In the genomic region with DNA sequence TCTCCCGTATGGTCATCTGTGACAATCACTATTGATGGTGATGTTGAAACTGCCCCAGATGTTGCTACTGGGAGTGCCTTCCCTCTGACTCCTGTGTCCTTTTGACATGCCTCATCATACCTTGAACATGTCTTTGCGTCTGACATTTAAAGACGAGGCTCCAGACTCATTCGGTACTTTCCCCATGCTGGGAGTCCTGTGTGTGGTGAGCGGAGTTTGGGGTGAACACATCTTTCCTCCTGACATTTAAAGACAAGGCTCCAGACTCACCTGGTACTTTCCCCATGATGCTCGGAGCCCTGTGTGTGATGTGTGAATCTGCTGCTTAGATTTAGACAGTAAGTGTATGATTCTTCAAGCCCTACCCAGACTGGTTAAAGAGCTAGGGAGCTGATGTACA, we compare ENCODE assay signal across 28 mouse cellular contexts. TPM values are rescaled to one million over a fixed set of nuclear protein-coding genes. Genes with fewer than 3 reads are reported as not detected.
DNase-seq lines count a peak whose midpoint lies in the region; TF ChIP-seq lines count a peak whose summit lies in the region.
"Had no signal": no experiment of that assay in that cellular context is flagged by ENCODE, and none has a peak within 500 bp of the region (broad histone marks: within the 10 kb centered on the region; RNA-seq: fewer than 3 reads in every experiment).

No protein-coding gene starts in this region.

- H3K9ac ChIP-seq in CH12.LX (ENCODE audit: insufficient read depth, low read depth) = no peak overlapping the region
- H3K9ac ChIP-seq: embryonic facial prominence, embryonic 13.5 days; forebrain, embryonic 12.5 days; forebrain, embryonic 15.5 days; heart, embryonic 12.5 days; heart, embryonic 15.5 days; hindbrain, embryonic 13.5 days had no signal

- peak; percentile 74 for DNase-seq in CD4-positive helper T cell, adult 2 months (ENCODE audit: low read depth, low spot score)
- peak; percentile 70 for DNase-seq in CH12.LX (ENCODE audit: extremely low read depth)
- peak; percentile 90 for DNase-seq in induced T-regulatory cell, adult 2 months (ENCODE audit: low read depth)
- DNase-seq in adrenal gland, postnatal 36 days = no peak
- DNase-seq in cerebellum, adult 11-12 months = no peak
- DNase-seq in frontal cortex, postnatal 36 days (ENCODE audit: low spot score in 2 of 2) = no peak
- DNase-seq: adrenal gland, adult 8-10 months; adrenal gland, postnatal 25 days; cerebellum, adult 2 months; cerebellum, adult 9-11 months; cerebellum, postnatal 36 days; embryo, embryonic 11 days; gastrocnemius, postnatal 14 days; heart, adult 18-20 months; heart, postnatal 10 days; heart, postnatal 36 days; kidney, adult 8-10 months had no signal

- peaks cover 32 to 59% of the 10 kb centered on the region in 2 experiments for H3K4me1 ChIP-seq in CH12.LX (ENCODE audit: control insufficient read depth in 1 of 2, insufficient read depth in 2 of 2)
- H3K4me1 ChIP-seq: forebrain, embryonic 12.5 days; forebrain, embryonic 15.5 days had no signal

- H3K36me3 ChIP-seq in CH12.LX (replicated peaks in 1 of 2; ENCODE audit: control insufficient read depth in 1 of 2, insufficient read depth in 1 of 2, low read length in 1 of 2) = no peaks in the 10 kb centered on the region
- H3K36me3 ChIP-seq: embryonic facial prominence, embryonic 10.5 days; embryonic facial prominence, embryonic 13.5 days; forebrain, embryonic 12.5 days; forebrain, embryonic 15.5 days; G1E; heart, embryonic 12.5 days; heart, embryonic 15.5 days; hindbrain, embryonic 10.5 days; hindbrain, embryonic 13.5 days had no signal

- dilution Hi-C loops in CH12.LX (cut with MboI; ENCODE audit: extremely low pct_ligation_motif_present, extremely low pct_unique_long_range_greater_than_20kb, low sequenced_read_pairs) = no loop called here

- no peak for TF ChIP-seq CTCF in CH12.LX (conservative IDR thresholded peaks at IDR 0.05 in 1 of 2, IDR thresholded peaks at IDR 0.05 in 1 of 2; ENCODE audit: low read depth in 2 of 2, low read length in 2 of 2)

- H3K27me3 ChIP-seq in CH12.LX (replicated peaks) = no peaks in the 10 kb centered on the region
- H3K27me3 ChIP-seq: forebrain, embryonic 15.5 days; heart, embryonic 15.5 days; Patski had no signal

- H3K9me3 ChIP-seq in CH12.LX (replicated peaks; ENCODE audit: low read length) = peaks cover 17% of the 10 kb centered on the region
- H3K9me3 ChIP-seq: embryonic facial prominence, embryonic 10.5 days; embryonic facial prominence, embryonic 13.5 days; forebrain, embryonic 12.5 days; forebrain, embryonic 15.5 days; G1E; heart, embryonic 12.5 days; heart, embryonic 15.5 days; hindbrain, embryonic 10.5 days; hindbrain, embryonic 13.5 days had no signal

- no peak for TF ChIP-seq POLR2A in CH12.LX (IDR thresholded peaks at IDR 0.05; ENCODE audit: low read depth, low read length)

- no peak; the same call in 1 of the 2 replicates for TF ChIP-seq EP300 in CH12.LX (IDR thresholded peaks at IDR 0.05; ENCODE audit: low read length)

- H3K4me2 ChIP-seq in CH12.LX (ENCODE audit: insufficient read depth, low read depth, poor library complexity, severe bottlenecking) = no peak overlapping the region
- H3K4me2 ChIP-seq: embryonic facial prominence, embryonic 13.5 days; forebrain, embryonic 12.5 days; forebrain, embryonic 15.5 days; heart, embryonic 12.5 days; heart, embryonic 15.5 days; hindbrain, embryonic 13.5 days had no signal

- no peak for TF ChIP-seq RAD21 in CH12.LX (IDR thresholded peaks at IDR 0.05; ENCODE audit: low read depth, low read length)

- no peak overlapping the region for H3K4me3 ChIP-seq in CH12.LX (replicated peaks in 1 of 3; ENCODE audit: low read depth in 2 of 3, low read length in 2 of 3, poor library complexity in 1 of 3)
- H3K4me3 ChIP-seq: embryonic facial prominence, embryonic 10.5 days; embryonic facial prominence, embryonic 13.5 days; erythroblast, embryonic 14.5 days; forebrain, embryonic 12.5 days; forebrain, embryonic 15.5 days; heart, embryonic 12.5 days; heart, embryonic 15.5 days; hindbrain, embryonic 10.5 days; hindbrain, embryonic 13.5 days had no signal

- in situ Hi-C loops in CH12.LX (cut with MboI; ENCODE audit: low pct_ligation_motif_present, low pct_unique_long_range_greater_than_20kb, low sequenced_read_pairs) = no loop called here

- peak overlapping the region; percentile 35; the same call in 1 of the 2 replicates for H3K27ac ChIP-seq in CH12.LX (ENCODE audit: insufficient read depth, low read depth)
- H3K27ac ChIP-seq: embryonic facial prominence, embryonic 10.5 days; embryonic facial prominence, embryonic 13.5 days; forebrain, embryonic 12.5 days; forebrain, embryonic 15.5 days; heart, embryonic 15.5 days; hindbrain, embryonic 10.5 days; hindbrain, embryonic 13.5 days had no signal

- H3K79me2 ChIP-seq in CH12.LX (replicated peaks; ENCODE audit: control insufficient read depth, extremely low read depth, insufficient read depth, poor library complexity, severe bottlenecking) = no peaks in the 10 kb centered on the region

TF ChIP-seq in CH12.LX, 34 proteins besides CTCF, POLR2A, EP300 and RAD21:
- TF ChIP-seq SIN3A (IDR thresholded peaks at IDR 0.05; ENCODE audit: low read length) (no peak), JUN (IDR thresholded peaks at IDR 0.05; ENCODE audit: insufficient read depth, low read depth, low read length) (0 out of 2 replicates have a peak, but pooled peaks have one; percentile 13), TCF12 (IDR thresholded peaks at IDR 0.05; ENCODE audit: low read depth, low read length) (peak; percentile 52; the same call in 1 of the 2 replicates), MAZ (IDR thresholded peaks at IDR 0.05; ENCODE audit: low read depth, low read length) (0 out of 2 replicates have a peak, but pooled peaks have one; percentile 26), MXI1 (IDR thresholded peaks at IDR 0.05; ENCODE audit: low read depth, low read length) (peak; percentile 69), ZNF384 (IDR thresholded peaks at IDR 0.05; ENCODE audit: low read depth, low read length) (no peak), ETS1 (conservative IDR thresholded peaks at IDR 0.05; ENCODE audit: low read depth, low read length) (peak; percentile 62; the same call in 1 of the 2 replicates), CHD1 (IDR thresholded peaks at IDR 0.05; ENCODE audit: low read depth, low read length) (no peak), ZC3H11A (IDR thresholded peaks at IDR 0.05; ENCODE audit: low read depth, low read length) (no peak), GABPA (IDR thresholded peaks at IDR 0.05; ENCODE audit: insufficient replicate concordance, low read depth, low read length) (no peak), MAX (IDR thresholded peaks at IDR 0.05; ENCODE audit: low read length) (peak; percentile 58; the same call in 1 of the 2 replicates), IRF4 (IDR thresholded peaks at IDR 0.05; ENCODE audit: low read depth, low read length) (peak; percentile 53; the same call in 1 of the 2 replicates), UBTF (IDR thresholded peaks at IDR 0.05; ENCODE audit: low read depth, low read length) (no peak), KAT2A (IDR thresholded peaks at IDR 0.05; ENCODE audit: insufficient replicate concordance, low read length) (no peak), MEF2A (IDR thresholded peaks at IDR 0.05; ENCODE audit: borderline replicate concordance, low read depth, low read length) (peak; percentile 59; the same call in 1 of the 2 replicates), MYC (IDR thresholded peaks at IDR 0.05; ENCODE audit: low read depth, low read length) (0 out of 2 replicates have a peak, but pooled peaks have one; percentile 52), BHLHE40 (IDR thresholded peaks at IDR 0.05; ENCODE audit: low read depth, low read length) (peak; percentile 32; the same call in 1 of the 2 replicates), ZMIZ1 (IDR thresholded peaks at IDR 0.05; ENCODE audit: low read depth, low read length) (no peak)
TF ChIP-seq in CH12.LX: peak in this region for 10.

RNA-seq across cellular contexts. Expression of a gene that starts 10.2 kb away (rescaled TPM):
- total RNA-seq in CH12.LX (2012; rRNA removed) (129 and 131 TPM in 2 replicates), CH12.LX (2014; rRNA removed) (89.5 and 93.5 TPM in 2 replicates)
- polyA plus RNA-seq in CH12.LX (2012; ENCODE audit: insufficient read length, low read depth) = 111 and 142 TPM in 2 replicates
- 100 to 1,000 TPM; 159 to 160 TPM for total RNA-seq in adrenal gland, postnatal 36 days (2021)

RNA-seq across cellular contexts. Expression of a gene that starts 10.8 kb away (rescaled TPM):
- 3.5 and 5.6 TPM in 2 replicates for total RNA-seq in CH12.LX (2012; rRNA removed)
- total RNA-seq in CH12.LX (2014; rRNA removed) = 2.6 and 3.5 TPM in 2 replicates
- 8.6 and 9.9 TPM in 2 replicates for polyA plus RNA-seq in CH12.LX (2012; ENCODE audit: insufficient read length, low read depth)
- 10 to 100 TPM; 56.9 to 62.5 TPM for total RNA-seq in adrenal gland, postnatal 36 days (2021)

Comparison
In these comparisons a context has a peak if more than half of its experiments do, and no peak if none do; other contexts are left out.
1. DNase-seq: peak in CD4-positive helper T cell, adult 2 months (single experiment), CH12.LX (single experiment) and induced T-regulatory cell, adult 2 months (single experiment); none in adrenal gland, postnatal 36 days (0 of 2), cerebellum, adult 11-12 months (single experiment) and frontal cortex, postnatal 36 days (0 of 2).
2. RNA of a gene that starts 10.8 kb away (total RNA-seq): 56.9 to 62.5 TPM in adrenal gland, postnatal 36 days; 2.6 to 5.6 TPM in CH12.LX; every median in the first group is over 4 times any median in the second.